Mouse (Mus musculus): ENCODE measurements around the gene Sparcl1. TPM values are rescaled to one million over a fixed set of nuclear protein-coding genes. Genes with fewer than 3 reads are reported as not detected.
A peak's percentile ranks its signal among the peaks of the same experiment; 100 is the strongest.

The Sparcl1 gene
- polyA plus RNA-seq, 1 experiment from 2014 or later: 147 TPM

GRCm38 (mm10) chr5:104115890-104116289 lies 2.4 kb upstream of the Sparcl1 start:
- Histone ChIP-seq H3K4me1 (ENCODE audit: control insufficient read depth, insufficient read depth, low read length) (peaks cover 32% of the 10 kb centered on the region), H3K4me2 (ENCODE audit: low read length) (no peak overlapping the region), H3K36me3 (ENCODE audit: control insufficient read depth, insufficient read depth, low read length) (no peaks in the 10 kb centered on the region), H3K9me3 (ENCODE audit: control insufficient read depth, low read length) (no peaks in the 10 kb centered on the region), H3K9ac (replicated peaks; ENCODE audit: low read length) (no peak overlapping the region), H3K27me3 (ENCODE audit: control insufficient read depth, insufficient read depth, low read length) (0 out of 2 replicates have a peak, but pooled peaks cover 3% of the 10 kb centered on the region), H3K4me3 (replicated peaks; ENCODE audit: low read depth, low read length) (no peak overlapping the region), H3K27ac (replicated peaks; ENCODE audit: low read depth, low read length) (peak overlapping the region; percentile 55; the same call in 1 of the 2 replicates)
- 88% methylated on average over 4 of the region's 4 CpGs for WGBS
- no peak for ATAC-seq (ENCODE audit: low FRiP score, low TSS enrichment)
- no peak for DNase-seq

- WGBS: 33% methylated on average over 14 of the region's 14 CpGs
- H3K4me1 ChIP-seq (ENCODE audit: control insufficient read depth, insufficient read depth, low read length): peaks cover 40% of the 10 kb centered on the region
- DNase-seq: peak; percentile 80
- H3K9me3 ChIP-seq (ENCODE audit: control insufficient read depth, low read length): no peaks in the 10 kb centered on the region
- H3K27ac ChIP-seq (replicated peaks; ENCODE audit: low read depth, low read length): peak overlapping the region; percentile 57
- no peaks in the 10 kb centered on the region for H3K36me3 ChIP-seq (ENCODE audit: control insufficient read depth, insufficient read depth, low read length)
- no peak overlapping the region for H3K9ac ChIP-seq (replicated peaks; ENCODE audit: low read length)
- 0 out of 2 replicates have a peak, but pooled peaks cover 3% of the 10 kb centered on the region for H3K27me3 ChIP-seq (ENCODE audit: control insufficient read depth, insufficient read depth, low read length)
- H3K4me3 ChIP-seq (replicated peaks; ENCODE audit: low read depth, low read length): no peak overlapping the region
- ATAC-seq (ENCODE audit: low FRiP score, low TSS enrichment): peak; percentile 28; the same call in 1 of the 2 replicates
- no peak overlapping the region for H3K4me2 ChIP-seq (ENCODE audit: low read length)
These were observed 1.6 kb upstream of the Sparcl1 start for GRCm38 (mm10) chr5:104115118-104115517.

- peak overlapping the region; percentile 53 for H3K4me2 ChIP-seq (ENCODE audit: low read length)
- ATAC-seq (ENCODE audit: low FRiP score, low TSS enrichment) (no peak), DNase-seq (no peak)
- peak overlapping the region; percentile 17; the same call in 1 of the 2 replicates for H3K9ac ChIP-seq (replicated peaks; ENCODE audit: low read length)
- no peaks in the 10 kb centered on the region for H3K9me3 ChIP-seq (ENCODE audit: control insufficient read depth, low read length)
- H3K4me3 ChIP-seq (replicated peaks; ENCODE audit: low read depth, low read length): peak overlapping the region; percentile 19; the same call in 1 of the 2 replicates
- peaks cover 3% of the 10 kb centered on the region; the same call in 1 of the 2 replicates for H3K27me3 ChIP-seq (ENCODE audit: control insufficient read depth, insufficient read depth, low read length)
- WGBS: 34% methylated on average over 5 of the region's 5 CpGs
- peaks cover 60% of the 10 kb centered on the region for H3K4me1 ChIP-seq (ENCODE audit: control insufficient read depth, insufficient read depth, low read length)
- no peaks in the 10 kb centered on the region for H3K36me3 ChIP-seq (ENCODE audit: control insufficient read depth, insufficient read depth, low read length)
- peak overlapping the region; percentile 63 for H3K27ac ChIP-seq (replicated peaks; ENCODE audit: low read depth, low read length)
These were observed 1.0 kb downstream of the Sparcl1 start for GRCm38 (mm10) chr5:104112511-104112910.

- DNase-seq (no peak), ATAC-seq (ENCODE audit: low FRiP score, low TSS enrichment) (no peak)
- Histone ChIP-seq H3K4me1 (ENCODE audit: control insufficient read depth, insufficient read depth, low read length) (peaks cover 60% of the 10 kb centered on the region), H3K27me3 (ENCODE audit: control insufficient read depth, insufficient read depth, low read length) (peaks cover 3% of the 10 kb centered on the region; the same call in 1 of the 2 replicates), H3K4me2 (ENCODE audit: low read length) (peak overlapping the region; percentile 53), H3K4me3 (replicated peaks; ENCODE audit: low read depth, low read length) (no peak overlapping the region), H3K9ac (replicated peaks; ENCODE audit: low read length) (peak overlapping the region; percentile 17; the same call in 1 of the 2 replicates), H3K9me3 (ENCODE audit: control insufficient read depth, low read length) (no peaks in the 10 kb centered on the region), H3K36me3 (ENCODE audit: control insufficient read depth, insufficient read depth, low read length) (no peaks in the 10 kb centered on the region), H3K27ac (replicated peaks; ENCODE audit: low read depth, low read length) (peak overlapping the region; percentile 74; the same call in 1 of the 2 replicates)
- WGBS: 25% methylated on average over 9 of the region's 9 CpGs
These were observed 1.5 kb downstream of the Sparcl1 start for GRCm38 (mm10) chr5:104112016-104112415.

GRCm38 (mm10) chr5:104110171-104110920 lies 3.2 kb downstream of the Sparcl1 start:
- H3K9me3 ChIP-seq (ENCODE audit: control insufficient read depth, low read length): no peaks in the 10 kb centered on the region
- H3K36me3 ChIP-seq (ENCODE audit: control insufficient read depth, insufficient read depth, low read length): no peaks in the 10 kb centered on the region
- peak overlapping the region; percentile 53 for H3K4me2 ChIP-seq (ENCODE audit: low read length)
- peak; percentile 86 for DNase-seq
- peaks cover 7% of the 10 kb centered on the region; the same call in 1 of the 2 replicates for H3K27me3 ChIP-seq (ENCODE audit: control insufficient read depth, insufficient read depth, low read length)
- H3K4me1 ChIP-seq (ENCODE audit: control insufficient read depth, insufficient read depth, low read length): peaks cover 59% of the 10 kb centered on the region
- ATAC-seq (ENCODE audit: low FRiP score, low TSS enrichment): peak; percentile 75
- no peak overlapping the region; the same call in 1 of the 2 replicates for H3K9ac ChIP-seq (replicated peaks; ENCODE audit: low read length)
- 3% methylated on average over 9 of the region's 9 CpGs for WGBS
- peak overlapping the region; percentile 74 for H3K27ac ChIP-seq (replicated peaks; ENCODE audit: low read depth, low read length)
- H3K4me3 ChIP-seq (replicated peaks; ENCODE audit: low read depth, low read length): no peak overlapping the region

- Histone ChIP-seq H3K27ac (replicated peaks; ENCODE audit: low read depth, low read length) (peak overlapping the region; percentile 74), H3K9ac (replicated peaks; ENCODE audit: low read length) (no peak overlapping the region; the same call in 1 of the 2 replicates), H3K9me3 (ENCODE audit: control insufficient read depth, low read length) (no peaks in the 10 kb centered on the region), H3K4me1 (ENCODE audit: control insufficient read depth, insufficient read depth, low read length) (peaks cover 55% of the 10 kb centered on the region), H3K27me3 (ENCODE audit: control insufficient read depth, insufficient read depth, low read length) (peaks cover 7% of the 10 kb centered on the region; the same call in 1 of the 2 replicates), H3K36me3 (ENCODE audit: control insufficient read depth, insufficient read depth, low read length) (no peaks in the 10 kb centered on the region), H3K4me2 (ENCODE audit: low read length) (peak overlapping the region; percentile 53), H3K4me3 (replicated peaks; ENCODE audit: low read depth, low read length) (peak overlapping the region; percentile 21; the same call in 1 of the 2 replicates)
- DNase-seq (peak; percentile 37), ATAC-seq (ENCODE audit: low FRiP score, low TSS enrichment) (no peak)
- WGBS: 20% methylated on average over 3 of the region's 3 CpGs
These were observed 4.0 kb downstream of the Sparcl1 start for GRCm38 (mm10) chr5:104109516-104109915.

- WGBS: 3% methylated on average over 18 of the region's 18 CpGs
- ATAC-seq (ENCODE audit: low FRiP score, low TSS enrichment): peak; percentile 77
These were observed 4.6 kb downstream of the Sparcl1 start for GRCm38 (mm10) chr5:104108879-104109369.

GRCm38 (mm10) chr5:104108127-104108875 lies 5.2 kb downstream of the Sparcl1 start:
- DNase-seq (peak; percentile 69), ATAC-seq (ENCODE audit: low FRiP score, low TSS enrichment) (peak; percentile 47; the same call in 1 of the 2 replicates)
- H3K36me3 ChIP-seq (ENCODE audit: control insufficient read depth, insufficient read depth, low read length): no peaks in the 10 kb centered on the region
- H3K4me3 ChIP-seq (replicated peaks; ENCODE audit: low read depth, low read length): peak overlapping the region; percentile 21; the same call in 1 of the 2 replicates
- H3K4me1 ChIP-seq (ENCODE audit: control insufficient read depth, insufficient read depth, low read length): peaks cover 49% of the 10 kb centered on the region
- peaks cover 7% of the 10 kb centered on the region; the same call in 1 of the 2 replicates for H3K27me3 ChIP-seq (ENCODE audit: control insufficient read depth, insufficient read depth, low read length)
- 39% methylated on average over 11 of the region's 11 CpGs for WGBS
- peak overlapping the region; percentile 74 for H3K27ac ChIP-seq (replicated peaks; ENCODE audit: low read depth, low read length)
- H3K9me3 ChIP-seq (ENCODE audit: control insufficient read depth, low read length): no peaks in the 10 kb centered on the region
- peak overlapping the region; percentile 53 for H3K4me2 ChIP-seq (ENCODE audit: low read length)
- 0 out of 2 replicates have a peak overlapping the region, but pooled peaks have one; percentile 32 for H3K9ac ChIP-seq (replicated peaks; ENCODE audit: low read length)

More at GRCm38 (mm10) chr5:104108879-104109369, 4.6 kb downstream of the Sparcl1 start:
- Histone ChIP-seq H3K9ac (replicated peaks; ENCODE audit: low read length) (peak overlapping the region; percentile 32), H3K4me2 (ENCODE audit: low read length) (peak overlapping the region; percentile 53), H3K27me3 (ENCODE audit: control insufficient read depth, insufficient read depth, low read length) (peaks cover 7% of the 10 kb centered on the region; the same call in 1 of the 2 replicates), H3K4me3 (replicated peaks; ENCODE audit: low read depth, low read length) (peak overlapping the region; percentile 21), H3K9me3 (ENCODE audit: control insufficient read depth, low read length) (no peaks in the 10 kb centered on the region), H3K36me3 (ENCODE audit: control insufficient read depth, insufficient read depth, low read length) (no peaks in the 10 kb centered on the region), H3K4me1 (ENCODE audit: control insufficient read depth, insufficient read depth, low read length) (peaks cover 55% of the 10 kb centered on the region), H3K27ac (replicated peaks; ENCODE audit: low read depth, low read length) (peak overlapping the region; percentile 74)
- peak; percentile 88 for DNase-seq

Data from midbrain, embryonic 14.5 days (tissue).